In the genomic region with DNA sequence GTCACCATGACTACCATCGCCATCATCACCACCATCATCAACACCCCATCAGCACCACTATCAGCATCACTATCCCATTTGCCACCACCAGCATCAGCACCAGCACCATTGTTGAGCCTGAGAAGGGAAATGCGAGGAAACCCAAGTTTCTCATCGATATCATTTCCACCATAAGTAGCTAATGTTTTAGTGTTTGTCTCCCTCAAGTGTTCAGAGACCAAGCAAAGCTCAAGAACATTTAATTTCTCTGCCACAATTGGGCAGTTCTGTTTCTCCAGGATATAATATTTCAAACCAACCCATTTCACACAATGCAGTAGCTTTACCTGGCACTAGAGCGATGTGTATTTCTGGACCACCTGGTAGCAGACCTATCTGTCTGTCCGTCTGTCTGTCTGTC, we compare ENCODE assay signal across 18 mouse cellular contexts. TPM values are rescaled to one million over a fixed set of nuclear protein-coding genes. Genes with fewer than 3 reads are reported as not detected.
"Had no signal": no experiment of that assay in that cellular context is flagged by ENCODE, and none has a peak within 500 bp of the region (broad histone marks: within the 10 kb centered on the region; RNA-seq: fewer than 3 reads in every experiment).

No protein-coding gene starts in this region.

- H3K36me3 ChIP-seq: liver, embryonic 13.5 days; midbrain, embryonic 12.5 days had no signal

- H3K4me1 ChIP-seq: liver, embryonic 13.5 days; midbrain, embryonic 12.5 days had no signal

- H3K4me2 ChIP-seq: liver, embryonic 13.5 days; midbrain, embryonic 12.5 days had no signal

- H3K9ac ChIP-seq: liver, embryonic 13.5 days; midbrain, embryonic 12.5 days had no signal

- DNase-seq: kidney, adult 2 months; kidney, postnatal 25 days; liver, embryonic 13.5 days; lung, adult 2 months; lung, postnatal 14 days; lung, postnatal 4 days; right cerebral cortex, postnatal 14 days; right cerebral cortex, postnatal 4 days; thymus, adult 18-20 months; thymus, postnatal 36 days had no signal

- H3K27me3 ChIP-seq: liver, embryonic 13.5 days; midbrain, embryonic 12.5 days had no signal

- H3K4me3 ChIP-seq: liver, embryonic 13.5 days; midbrain, embryonic 12.5 days had no signal

- H3K27ac ChIP-seq: kidney, postnatal 0 days; liver, embryonic 13.5 days; midbrain, embryonic 12.5 days; stomach, postnatal 0 days had no signal

- ATAC-seq: intestine, postnatal 0 days; midbrain, embryonic 16.5 days had no signal

RNA-seq across cellular contexts. Expression of a gene that starts 59.7 kb away (rescaled TPM):
- total RNA-seq: liver, adult 2 months; megakaryocyte progenitor cell, adult 5-6 weeks had no signal
- polyA plus RNA-seq: intestine, postnatal 0 days; kidney, adult 2 months; liver, adult 2 months; liver, embryonic 16.5 days had no signal
